Mouse (Mus musculus): ENCODE measurements around the gene Zbtb3. TPM values are rescaled to one million over a fixed set of nuclear protein-coding genes. Genes with fewer than 3 reads are reported as not detected.

Zbtb3 gene
- polyA plus RNA-seq, 1 experiment from 2014 or later = 4.5 TPM

Other genes with a start within 250 kb of the Zbtb3 start
- gene Slc22a8, start 211.3 kb upstream of the Zbtb3 start, polyA plus RNA-seq (2015; fragmentation: Nextera tagmentation; extraction: Ambion mirVana) = 0.09 and 0.17 TPM in 2 replicates
- 0.05 TPM in 1 of 2 replicates, not detected in the other for gene Slc22a6, start 184.5 kb upstream of the Zbtb3 start, polyA plus RNA-seq (2015; fragmentation: Nextera tagmentation; extraction: Ambion mirVana)
- gene Chrm1, start 138.8 kb upstream of the Zbtb3 start, polyA plus RNA-seq (2015; fragmentation: Nextera tagmentation; extraction: Ambion mirVana) = 1.3 and 1.9 TPM in 2 replicates
- 111 and 116 TPM in 2 replicates for gene Slc3a2, start 79.2 kb upstream of the Zbtb3 start, polyA plus RNA-seq (2015; fragmentation: Nextera tagmentation; extraction: Ambion mirVana)
- gene Wdr74, start 66.7 kb upstream of the Zbtb3 start, polyA plus RNA-seq (2015; fragmentation: Nextera tagmentation; extraction: Ambion mirVana) = 83.0 and 83.5 TPM in 2 replicates
- 1.1 and 2.1 TPM in 2 replicates for gene 1700092M07Rik, start 61.8 kb upstream of the Zbtb3 start, polyA plus RNA-seq (2015; fragmentation: Nextera tagmentation; extraction: Ambion mirVana)
- 146 and 148 TPM in 2 replicates for gene Stx5a, start 61.1 kb upstream of the Zbtb3 start, polyA plus RNA-seq (2015; fragmentation: Nextera tagmentation; extraction: Ambion mirVana)
- gene Nxf1, start 45.5 kb upstream of the Zbtb3 start, polyA plus RNA-seq (2015; fragmentation: Nextera tagmentation; extraction: Ambion mirVana) = 150 and 165 TPM in 2 replicates
- gene Tmem223, start 31.6 kb upstream of the Zbtb3 start, polyA plus RNA-seq (2015; fragmentation: Nextera tagmentation; extraction: Ambion mirVana) = 137 and 143 TPM in 2 replicates
- 88.9 and 96.9 TPM in 2 replicates for gene Tmem179b, start 28.1 kb upstream of the Zbtb3 start, polyA plus RNA-seq (2015; fragmentation: Nextera tagmentation; extraction: Ambion mirVana)
- 17.1 and 19.8 TPM in 2 replicates for gene Taf6l, start 16.1 kb upstream of the Zbtb3 start, polyA plus RNA-seq (2015; fragmentation: Nextera tagmentation; extraction: Ambion mirVana)
- gene Polr2g, start 4.0 kb upstream of the Zbtb3 start, polyA plus RNA-seq (2015; fragmentation: Nextera tagmentation; extraction: Ambion mirVana) = 122 and 129 TPM in 2 replicates
- gene Ttc9c, start 16.8 kb downstream of the Zbtb3 start, polyA plus RNA-seq (2015; fragmentation: Nextera tagmentation; extraction: Ambion mirVana) = 45.3 and 46.3 TPM in 2 replicates
- 4.5 and 4.7 TPM in 2 replicates for gene Hnrnpul2, start 17.5 kb downstream of the Zbtb3 start, polyA plus RNA-seq (2015; fragmentation: Nextera tagmentation; extraction: Ambion mirVana)
- not detected in 2 replicates for gene AC129217.1, start 27.2 kb downstream of the Zbtb3 start, polyA plus RNA-seq (2015; fragmentation: Nextera tagmentation; extraction: Ambion mirVana)
- 54.1 and 63.3 TPM in 2 replicates for gene Bscl2, start 34.9 kb downstream of the Zbtb3 start, polyA plus RNA-seq (2015; fragmentation: Nextera tagmentation; extraction: Ambion mirVana)
- 10.4 and 10.7 TPM in 2 replicates for gene Gng3, start 36.6 kb downstream of the Zbtb3 start, polyA plus RNA-seq (2015; fragmentation: Nextera tagmentation; extraction: Ambion mirVana)
- 2.0 and 2.8 TPM in 2 replicates for gene Lrrn4cl, start 48.2 kb downstream of the Zbtb3 start, polyA plus RNA-seq (2015; fragmentation: Nextera tagmentation; extraction: Ambion mirVana)
- gene Ubxn1, start 68.9 kb downstream of the Zbtb3 start, polyA plus RNA-seq (2015; fragmentation: Nextera tagmentation; extraction: Ambion mirVana) = 170 and 175 TPM in 2 replicates
- gene Uqcc3, start 78.4 kb downstream of the Zbtb3 start, polyA plus RNA-seq (2015; fragmentation: Nextera tagmentation; extraction: Ambion mirVana) = 59.9 and 66.2 TPM in 2 replicates
- gene Lbhd1, start 81.2 kb downstream of the Zbtb3 start, polyA plus RNA-seq (2015; fragmentation: Nextera tagmentation; extraction: Ambion mirVana) = 50.2 and 77.0 TPM in 2 replicates
- gene Gm49403, start 81.4 kb downstream of the Zbtb3 start, polyA plus RNA-seq (2015; fragmentation: Nextera tagmentation; extraction: Ambion mirVana) = not detected in 2 replicates
- 74.3 and 75.6 TPM in 2 replicates for gene 1810009A15Rik, start 86.3 kb downstream of the Zbtb3 start, polyA plus RNA-seq (2015; fragmentation: Nextera tagmentation; extraction: Ambion mirVana)
- gene Gm49416, start 86.4 kb downstream of the Zbtb3 start, polyA plus RNA-seq (2015; fragmentation: Nextera tagmentation; extraction: Ambion mirVana) = 0.18 TPM in 1 of 2 replicates, not detected in the other
- 35.4 and 39.7 TPM in 2 replicates for gene Ints5, start 90.5 kb downstream of the Zbtb3 start, polyA plus RNA-seq (2015; fragmentation: Nextera tagmentation; extraction: Ambion mirVana)
- gene Ganab, start 95.5 kb downstream of the Zbtb3 start, polyA plus RNA-seq (2015; fragmentation: Nextera tagmentation; extraction: Ambion mirVana) = 105 and 108 TPM in 2 replicates
- 37.2 and 39.0 TPM in 2 replicates for gene B3gat3, start 117.8 kb downstream of the Zbtb3 start, polyA plus RNA-seq (2015; fragmentation: Nextera tagmentation; extraction: Ambion mirVana)
- 2.8 and 3.1 TPM in 2 replicates for gene Rom1, start 126.8 kb downstream of the Zbtb3 start, polyA plus RNA-seq (2015; fragmentation: Nextera tagmentation; extraction: Ambion mirVana)
- 28.5 and 30.5 TPM in 2 replicates for gene Eml3, start 127.0 kb downstream of the Zbtb3 start, polyA plus RNA-seq (2015; fragmentation: Nextera tagmentation; extraction: Ambion mirVana)
- 142 and 149 TPM in 2 replicates for gene Mta2, start 139.3 kb downstream of the Zbtb3 start, polyA plus RNA-seq (2015; fragmentation: Nextera tagmentation; extraction: Ambion mirVana)
- 30.0 and 34.9 TPM in 2 replicates for gene Tut1, start 151.3 kb downstream of the Zbtb3 start, polyA plus RNA-seq (2015; fragmentation: Nextera tagmentation; extraction: Ambion mirVana)
- 401 and 441 TPM in 2 replicates for gene Eef1g, start 164.5 kb downstream of the Zbtb3 start, polyA plus RNA-seq (2015; fragmentation: Nextera tagmentation; extraction: Ambion mirVana)
- 46.4 and 48.3 TPM in 2 replicates for gene Ahnak, start 186.7 kb downstream of the Zbtb3 start, polyA plus RNA-seq (2015; fragmentation: Nextera tagmentation; extraction: Ambion mirVana)

All from stomach, embryonic 16.5 days (tissue).